Mouse (Mus musculus): ENCODE measurements around the gene Rcn3.

DNA sequence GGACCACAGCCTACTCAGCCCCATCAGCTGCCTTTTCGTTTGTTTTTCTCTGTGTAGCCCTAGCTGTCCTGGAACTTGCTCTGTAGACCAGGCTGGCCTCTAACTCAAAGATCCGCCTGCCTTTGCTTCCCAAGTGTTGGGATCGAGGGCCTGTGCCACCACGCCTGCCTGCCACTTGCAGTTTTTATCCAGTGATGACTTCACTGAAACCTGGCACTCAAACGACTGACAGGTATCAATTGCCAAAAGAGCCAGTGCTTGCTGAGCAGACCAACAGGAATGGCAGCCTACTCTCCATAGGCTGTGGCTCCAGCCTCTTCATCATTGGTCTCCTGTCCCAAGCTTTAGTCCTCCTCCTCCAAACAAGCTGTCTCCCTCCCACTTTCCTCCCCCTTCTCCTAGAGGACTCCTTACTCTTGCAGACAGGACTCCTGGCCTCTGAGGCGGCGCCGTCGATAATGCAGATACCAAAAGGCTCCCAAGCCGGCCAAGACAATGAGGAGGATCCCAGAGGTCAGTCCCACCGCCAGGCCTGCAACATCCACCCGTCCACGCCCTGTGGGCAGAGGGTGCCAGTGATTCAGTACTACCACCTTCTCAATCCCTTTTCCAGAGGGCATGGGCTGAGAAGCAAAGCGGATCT is 35.6 kb downstream of the Rcn3 start:
- no peak for TF ChIP-seq POLR2A (IDR thresholded peaks at IDR 0.05; ENCODE audit: borderline replicate concordance, control insufficient read depth, low read depth, low read length)
- no peak for TF ChIP-seq CTCF (IDR thresholded peaks at IDR 0.05; ENCODE audit: control insufficient read depth, insufficient read depth, low read length)
